Mouse (Mus musculus) kidney, adult 2 months (tissue): ENCODE results near the gene Spata31d1d.

Source experiments
- CTCF ChIP-seq: fragments of 200-500 bp; conservative IDR thresholded peaks from 2 replicates; pipeline ENCODE4 v1.5.1; 2011; ENCODE audit warnings: low read depth, mild to moderate bottlenecking, control low read depth, low read length, moderate library complexity, mixed read lengths; ENCODE audit not compliant: insufficient read depth, insufficient read length
- POLR2A ChIP-seq: fragments of 200-500 bp; IDR thresholded peaks from one replicate; pipeline ENCODE4 v1.6.1; 2011; ENCODE audit warnings: low read depth, low read length, control low read depth

DNA sequence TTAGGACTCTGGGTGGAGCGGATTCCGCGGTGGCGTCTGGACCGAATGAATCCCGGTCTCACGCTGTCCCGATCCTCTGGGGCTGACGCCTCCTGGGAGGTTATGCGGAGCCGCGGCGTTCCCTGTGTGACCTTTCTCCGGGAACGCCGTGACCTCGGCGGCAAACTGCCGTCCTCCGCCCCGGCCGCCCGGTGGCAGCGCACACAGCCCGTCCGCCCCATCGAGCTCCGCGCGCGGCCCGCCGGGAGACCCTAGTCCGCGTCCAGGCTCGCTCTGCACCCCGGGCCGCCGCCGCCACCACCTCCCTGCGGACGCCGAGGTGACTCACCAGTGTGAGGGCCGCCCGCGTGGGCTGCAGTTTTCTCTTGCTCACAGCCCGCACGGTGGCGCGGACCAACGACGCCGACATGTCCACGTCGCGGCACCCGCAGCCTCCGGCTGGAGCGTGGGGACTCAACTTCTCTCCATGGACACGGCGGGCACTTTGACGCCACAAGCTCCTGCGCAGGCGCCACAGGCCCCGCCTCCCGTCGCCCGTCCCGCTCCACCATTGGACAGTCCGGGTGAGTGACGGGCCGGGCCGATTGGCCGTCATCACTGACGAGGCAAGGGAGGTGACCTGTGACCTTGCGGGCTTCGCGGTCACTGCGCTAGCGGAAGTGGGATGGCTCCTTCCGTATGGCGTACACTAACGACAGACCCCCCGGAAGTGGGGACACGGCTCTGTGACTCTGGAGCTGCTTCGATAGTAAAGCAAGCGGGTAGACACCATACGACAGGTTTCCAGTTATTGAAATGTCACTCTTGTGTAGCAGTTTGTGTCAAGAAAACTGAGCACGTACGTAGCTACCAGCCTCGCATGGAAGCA, 38.0 kb upstream of the Spata31d1d start, which contains the start of gene Isca1:
- TF ChIP-seq CTCF (no peak), POLR2A (peak; percentile 56)
